Mouse (Mus musculus) kidney, adult 2 months (tissue): ENCODE measurements around the gene Mpl.

ENCODE experiments used
- CTCF ChIP-seq: fragments of 200-500 bp; conservative IDR thresholded peaks from 2 replicates; pipeline ENCODE4 v1.5.1; 2011; ENCODE audit warnings: low read depth, mild to moderate bottlenecking, control low read depth, low read length, moderate library complexity, mixed read lengths; ENCODE audit not compliant: insufficient read depth, insufficient read length
- POLR2A ChIP-seq: fragments of 200-500 bp; IDR thresholded peaks from one replicate; pipeline ENCODE4 v1.6.1; 2011; ENCODE audit warnings: low read depth, low read length, control low read depth

- TF ChIP-seq CTCF (peak; percentile 35), POLR2A (peak; percentile 49)
Measured at GRCm38 (mm10) chr4:118427768-118428451, 29.4 kb downstream of the Mpl start, which contains the start of gene Elovl1.
